Mouse (Mus musculus) liver, adult 2 months (tissue): ENCODE results near the gene Ttc21a.

Source experiments
- CTCF ChIP-seq: fragments of 200-500 bp; IDR thresholded peaks from 2 replicates; pipeline ENCODE4 v1.5.1; 2011; ENCODE audit warnings: low read depth, low read length, control low read depth
- POLR2A ChIP-seq: fragments of 200-500 bp; IDR thresholded peaks from 2 replicates; pipeline ENCODE4 v1.6.1; 2011; ENCODE audit warnings: low read length, control low read depth; ENCODE audit not compliant: insufficient read depth; ENCODE audit errors: extremely low read depth

GRCm38 (mm10) chr9:119991310-119991709 is 53.9 kb downstream of the Ttc21a start:
- TF ChIP-seq CTCF = no peak
- no peak for TF ChIP-seq POLR2A
